Mouse (Mus musculus) hindbrain, embryonic 15.5 days (tissue): ENCODE data around the gene Inpp5k. TPM values are rescaled to one million over a fixed set of nuclear protein-coding genes. Genes with fewer than 3 reads are reported as not detected.
"Not testable (repeated sequence)": the region's sequence is repeated elsewhere in the genome, so short reads cannot be mapped to it uniquely, and the experiment has no call there.

Experiments used
- ATAC-seq: fragments of 200-750 bp; cut with Nextera tagmentation; 2 replicates; pipeline ENCODE4 v1.8.0; 2017; ENCODE audit warnings: low read depth, moderate number of reproducible peaks, moderate TSS enrichment; ENCODE audit not compliant: low FRiP score
- H3K27ac ChIP-seq: fragments of 300-500 bp; sonication (generic); replicated peaks from 2 replicates; pipeline ENCODE4 v1.5.1; 2015; ENCODE audit warnings: mild to moderate bottlenecking, inconsistent platforms
- H3K27me3 ChIP-seq: fragments of 300-500 bp; sonication (generic); 2 replicates; pipeline ENCODE4 v1.6.1; 2015; ENCODE audit warnings: control low read depth, inconsistent platforms
- H3K36me3 ChIP-seq: fragments of 300-500 bp; sonication (generic); 2 replicates; pipeline ENCODE4 v1.6.1; 2015; ENCODE audit warnings: control low read depth, inconsistent platforms
- H3K4me1 ChIP-seq: fragments of 300-500 bp; sonication (generic); replicated peaks from 2 replicates; pipeline ENCODE4 v1.6.1; 2015; ENCODE audit warnings: control low read depth, inconsistent platforms
- H3K4me2 ChIP-seq: fragments of 300-500 bp; sonication (generic); 2 replicates; pipeline ENCODE4 v1.6.1; 2015; ENCODE audit warnings: moderate library complexity, mild to moderate bottlenecking, inconsistent platforms
- H3K4me3 ChIP-seq: fragments of 300-500 bp; sonication (generic); 2 replicates; pipeline ENCODE4 v1.5.1; 2015; ENCODE audit warnings: mild to moderate bottlenecking, inconsistent platforms
- H3K9ac ChIP-seq: fragments of 300-500 bp; sonication (generic); 2 replicates; pipeline ENCODE4 v1.6.1; 2015; ENCODE audit warnings: inconsistent platforms
- H3K9me3 ChIP-seq: fragments of 300-500 bp; sonication (generic); 2 replicates; pipeline ENCODE4 v1.6.1; 2016; ENCODE audit warnings: control low read depth, inconsistent platforms
- WGBS: fragments of 180-500 bp; shearing (Covaris S2); methylation state at CpG from one replicate; pipeline ENCODE4 v1.1.7; 2015; 5-methylcytosine and 5-hydroxymethylcytosine counted together
- polyA plus RNA-seq: library from polyadenylated mRNA; unstranded; fragments of >200 nt; fragmentation: Nextera tagmentation; extraction: Ambion mirVana; gene quantifications from 2 replicates; pipeline ENCODE4 v1.2.1, GENCODE M21; 2015

Inpp5k gene
- polyA plus RNA-seq, 1 experiment from 2014 or later: 38.8 TPM

DNA sequence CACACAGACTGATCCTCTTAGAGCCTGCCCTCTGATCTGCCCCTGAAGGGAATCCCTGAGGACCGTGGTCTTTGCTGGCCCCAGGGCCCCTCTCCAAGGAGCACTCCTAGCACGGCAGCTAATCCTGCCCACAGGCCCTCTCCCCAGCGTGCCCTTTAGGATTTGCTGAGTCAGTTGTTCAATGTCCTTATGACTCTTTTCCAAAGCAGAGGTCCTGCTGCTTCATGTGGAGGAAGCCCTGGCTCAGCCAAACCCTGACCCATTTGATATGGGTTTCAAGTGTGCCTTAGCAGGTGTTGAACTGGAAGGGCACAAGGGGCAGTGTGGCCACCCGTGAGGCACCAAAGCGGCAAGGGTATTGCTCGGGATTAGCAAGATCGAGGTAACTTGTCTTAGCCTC is 35.0 kb upstream of the Inpp5k start:
- no peak for ATAC-seq
- Histone ChIP-seq H3K27ac (no peak overlapping the region), H3K27me3 (no peaks in the 10 kb centered on the region), H3K4me3 (no peak overlapping the region), H3K9me3 (no peaks in the 10 kb centered on the region), H3K4me2 (no peak overlapping the region), H3K4me1 (peaks cover 6% of the 10 kb centered on the region; the same call in 1 of the 2 replicates), H3K9ac (no peak overlapping the region), H3K36me3 (peaks cover 43% of the 10 kb centered on the region)
- 83% methylated on average over 7 of the region's 7 CpGs for WGBS

DNA sequence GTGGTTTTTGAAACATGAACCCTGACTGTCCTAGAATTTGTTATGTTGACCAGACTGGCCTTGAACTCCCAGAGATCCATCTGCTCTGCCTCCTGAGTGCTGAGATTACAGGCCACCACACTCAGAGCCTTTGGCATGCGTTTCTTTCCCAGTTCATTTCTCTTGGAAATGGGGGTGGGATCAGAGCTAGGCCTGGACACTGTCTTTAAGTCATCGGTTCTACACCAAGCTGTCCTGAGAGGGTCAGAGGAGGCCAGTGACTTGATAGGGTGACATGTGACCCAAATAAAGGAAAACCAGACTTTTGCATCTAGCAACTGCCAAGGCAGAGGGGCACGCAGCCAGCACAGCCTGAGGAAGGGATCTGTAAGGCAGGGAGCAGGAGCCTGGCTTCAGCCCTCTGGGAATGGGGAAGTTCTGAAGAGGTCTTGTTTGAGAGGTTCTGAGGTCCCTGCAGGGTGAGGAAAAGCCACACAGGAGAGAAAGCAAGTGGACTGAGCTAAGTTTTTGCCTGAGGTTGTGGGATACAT is 34.0 kb upstream of the Inpp5k start:
- no peak overlapping the region for H3K27ac ChIP-seq
- ATAC-seq: no peak
- peaks cover 53% of the 10 kb centered on the region for H3K36me3 ChIP-seq

GRCm38 (mm10) chr11:75598004-75598403 is 32.8 kb upstream of the Inpp5k start:
- Histone ChIP-seq H3K9me3 (no peaks in the 10 kb centered on the region), H3K27me3 (no peaks in the 10 kb centered on the region), H3K36me3 (peaks cover 60% of the 10 kb centered on the region), H3K4me1 (no peaks in the 10 kb centered on the region), H3K4me2 (no peak overlapping the region), H3K4me3 (no peak overlapping the region), H3K9ac (no peak overlapping the region), H3K27ac (no peak overlapping the region)
- no peak for ATAC-seq
- 93% methylated on average over 6 of the region's 6 CpGs for WGBS

More for the DNA sequence above, 34.0 kb upstream of the Inpp5k start:
- WGBS: 87% methylated on average over 3 of the region's 3 CpGs
- no peak overlapping the region for H3K9ac ChIP-seq
- no peak overlapping the region for H3K4me2 ChIP-seq
- H3K27me3 ChIP-seq: no peaks in the 10 kb centered on the region
- no peaks in the 10 kb centered on the region for H3K9me3 ChIP-seq
- no peak overlapping the region for H3K4me3 ChIP-seq
- H3K4me1 ChIP-seq: no peaks in the 10 kb centered on the region

GRCm38 (mm10) chr11:75599802-75600201 is 31.0 kb upstream of the Inpp5k start:
- H3K36me3 ChIP-seq: peaks cover 61% of the 10 kb centered on the region
- ATAC-seq, H3K9me3 ChIP-seq, H3K4me3 ChIP-seq, H3K4me1 ChIP-seq, H3K4me2 ChIP-seq, H3K9ac ChIP-seq, H3K27ac ChIP-seq, H3K27me3 ChIP-seq: not testable (repeated sequence)
- 97% methylated on average over 17 of the region's 17 CpGs for WGBS

- Histone ChIP-seq H3K9me3 (no peaks in the 10 kb centered on the region), H3K27ac (no peak overlapping the region), H3K27me3 (no peaks in the 10 kb centered on the region), H3K36me3 (peaks cover 67% of the 10 kb centered on the region), H3K9ac (no peak overlapping the region), H3K4me2 (no peak overlapping the region), H3K4me1 (no peaks in the 10 kb centered on the region), H3K4me3 (no peak overlapping the region)
- no peak for ATAC-seq
- WGBS: 86% methylated on average over 5 of the region's 5 CpGs
Observed at GRCm38 (mm10) chr11:75604826-75605225, 26.0 kb upstream of the Inpp5k start.

DNA sequence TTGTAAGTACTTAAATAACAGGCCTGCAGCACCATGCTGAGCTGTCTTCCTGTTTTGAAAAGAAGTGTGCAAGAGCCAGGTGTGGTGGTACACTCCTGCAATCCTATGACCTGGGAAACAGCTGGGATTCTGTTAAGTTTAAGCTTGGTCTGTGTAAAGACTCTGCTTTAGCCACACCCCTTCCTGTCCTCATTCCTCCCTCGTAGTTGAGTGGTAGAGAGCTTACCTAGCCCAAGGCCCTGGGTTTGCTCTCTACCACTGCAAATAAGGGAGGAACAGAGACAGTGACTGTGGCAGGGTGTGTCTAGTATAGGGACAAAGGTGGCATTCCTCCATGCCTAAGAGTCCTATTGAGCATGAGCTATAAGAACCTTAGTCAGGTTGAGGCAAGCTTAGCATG is 25.5 kb upstream of the Inpp5k start:
- Histone ChIP-seq H3K36me3 (peaks cover 68% of the 10 kb centered on the region), H3K4me2 (no peak overlapping the region), H3K4me3 (no peak overlapping the region), H3K27me3 (no peaks in the 10 kb centered on the region), H3K27ac (no peak overlapping the region), H3K4me1 (no peaks in the 10 kb centered on the region), H3K9me3 (no peaks in the 10 kb centered on the region), H3K9ac (no peak overlapping the region)
- WGBS: 83% methylated on average over 1 of the region's 1 CpGs
- no peak for ATAC-seq

DNA sequence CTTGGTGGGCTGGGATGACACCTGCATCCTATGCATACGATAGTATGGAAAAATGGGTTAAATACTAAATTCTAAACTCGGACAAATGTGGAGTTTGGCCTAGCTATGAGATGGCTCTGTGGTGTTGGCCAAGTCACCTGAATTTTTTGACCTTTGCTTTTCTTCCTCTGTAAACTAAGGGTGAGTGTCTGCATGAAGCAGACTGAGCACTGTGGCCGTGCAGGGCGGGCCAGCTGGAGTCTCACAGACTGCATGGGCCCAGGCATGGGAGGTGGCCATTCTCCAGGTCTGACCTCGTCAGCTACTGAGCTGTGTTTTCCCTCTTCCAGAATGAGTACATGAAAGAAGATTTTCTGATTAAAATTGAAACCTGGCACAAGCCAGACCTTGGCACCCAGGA is 22.0 kb upstream of the Inpp5k start:
- no peaks in the 10 kb centered on the region for H3K27me3 ChIP-seq
- 91% methylated on average over 5 of the region's 5 CpGs for WGBS
- no peak for ATAC-seq

GRCm38 (mm10) chr11:75610021-75610420 is 20.8 kb upstream of the Inpp5k start:
- Histone ChIP-seq H3K9me3 (no peaks in the 10 kb centered on the region), H3K27ac (no peak overlapping the region), H3K4me3 (no peak overlapping the region), H3K27me3 (no peaks in the 10 kb centered on the region), H3K4me2 (no peak overlapping the region), H3K36me3 (peaks cover 66% of the 10 kb centered on the region), H3K9ac (no peak overlapping the region), H3K4me1 (no peaks in the 10 kb centered on the region)
- ATAC-seq: no peak
- 88% methylated on average over 2 of the region's 2 CpGs for WGBS

More for the DNA sequence above, 22.0 kb upstream of the Inpp5k start:
- H3K4me1 ChIP-seq: no peaks in the 10 kb centered on the region
- H3K27ac ChIP-seq: no peak overlapping the region
- H3K9ac ChIP-seq: no peak overlapping the region
- peaks cover 69% of the 10 kb centered on the region for H3K36me3 ChIP-seq
- H3K4me3 ChIP-seq: no peak overlapping the region
- H3K9me3 ChIP-seq: no peaks in the 10 kb centered on the region
- H3K4me2 ChIP-seq: no peak overlapping the region

- Histone ChIP-seq H3K27ac (no peak overlapping the region), H3K27me3 (no peaks in the 10 kb centered on the region), H3K4me3 (no peak overlapping the region), H3K4me1 (no peaks in the 10 kb centered on the region), H3K4me2 (no peak overlapping the region), H3K9me3 (no peaks in the 10 kb centered on the region), H3K9ac (no peak overlapping the region), H3K36me3 (peaks cover 74% of the 10 kb centered on the region)
- WGBS: 97% methylated on average over 1 of the region's 1 CpGs
- no peak for ATAC-seq
Observed at GRCm38 (mm10) chr11:75614769-75615168, 16.0 kb upstream of the Inpp5k start.

DNA sequence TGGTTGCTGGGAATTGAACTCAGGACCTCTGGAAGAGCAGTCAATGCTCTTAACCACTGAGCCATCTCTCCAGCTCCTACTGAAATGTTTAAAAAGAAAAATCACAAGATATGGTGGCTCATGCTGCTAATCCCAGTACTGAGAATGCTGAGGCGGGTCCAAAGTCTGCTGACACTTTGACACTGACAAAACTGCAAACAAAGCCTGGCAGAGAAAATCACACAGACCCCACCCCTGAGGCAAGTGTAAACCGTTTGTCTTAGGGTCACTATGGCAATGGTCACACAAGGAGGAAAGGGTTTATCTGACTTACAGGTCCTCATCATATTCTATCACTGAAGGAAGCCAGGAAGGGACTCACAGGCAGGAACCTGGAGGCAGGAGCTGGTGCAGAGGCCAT is 15.2 kb upstream of the Inpp5k start:
- Histone ChIP-seq H3K4me2 (no peak overlapping the region), H3K27ac (no peak overlapping the region), H3K4me1 (no peaks in the 10 kb centered on the region), H3K9me3 (no peaks in the 10 kb centered on the region), H3K36me3 (peaks cover 73% of the 10 kb centered on the region), H3K27me3 (no peaks in the 10 kb centered on the region), H3K4me3 (no peak overlapping the region), H3K9ac (no peak overlapping the region)
- ATAC-seq: no peak
- WGBS: 95% methylated on average over 2 of the region's 2 CpGs

DNA sequence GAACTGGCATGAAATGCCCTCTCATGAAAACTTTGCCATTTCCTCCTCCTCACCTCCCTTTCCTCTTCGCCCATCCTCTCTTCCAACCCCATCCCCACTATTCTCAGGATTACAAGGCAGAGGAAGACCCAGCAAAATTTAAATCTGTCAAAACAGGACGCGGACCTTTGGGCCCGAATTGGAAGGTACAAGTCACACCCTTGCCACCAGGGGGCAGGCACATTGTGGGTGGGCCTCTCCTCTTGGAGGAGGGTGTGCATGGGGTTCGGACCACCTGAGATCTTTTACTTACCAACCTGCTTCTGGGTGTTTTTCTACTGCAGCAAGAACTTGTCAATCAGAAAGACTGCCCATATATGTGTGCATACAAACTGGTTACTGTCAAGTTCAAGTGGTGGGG is 11.7 kb upstream of the Inpp5k start:
- Histone ChIP-seq H3K9ac (no peak overlapping the region), H3K27ac (no peak overlapping the region), H3K4me2 (no peak overlapping the region), H3K4me1 (no peaks in the 10 kb centered on the region), H3K27me3 (no peaks in the 10 kb centered on the region), H3K36me3 (peaks cover 76% of the 10 kb centered on the region), H3K4me3 (no peak overlapping the region), H3K9me3 (no peaks in the 10 kb centered on the region)
- no peak for ATAC-seq
- 83% methylated on average over 5 of the region's 5 CpGs for WGBS

DNA sequence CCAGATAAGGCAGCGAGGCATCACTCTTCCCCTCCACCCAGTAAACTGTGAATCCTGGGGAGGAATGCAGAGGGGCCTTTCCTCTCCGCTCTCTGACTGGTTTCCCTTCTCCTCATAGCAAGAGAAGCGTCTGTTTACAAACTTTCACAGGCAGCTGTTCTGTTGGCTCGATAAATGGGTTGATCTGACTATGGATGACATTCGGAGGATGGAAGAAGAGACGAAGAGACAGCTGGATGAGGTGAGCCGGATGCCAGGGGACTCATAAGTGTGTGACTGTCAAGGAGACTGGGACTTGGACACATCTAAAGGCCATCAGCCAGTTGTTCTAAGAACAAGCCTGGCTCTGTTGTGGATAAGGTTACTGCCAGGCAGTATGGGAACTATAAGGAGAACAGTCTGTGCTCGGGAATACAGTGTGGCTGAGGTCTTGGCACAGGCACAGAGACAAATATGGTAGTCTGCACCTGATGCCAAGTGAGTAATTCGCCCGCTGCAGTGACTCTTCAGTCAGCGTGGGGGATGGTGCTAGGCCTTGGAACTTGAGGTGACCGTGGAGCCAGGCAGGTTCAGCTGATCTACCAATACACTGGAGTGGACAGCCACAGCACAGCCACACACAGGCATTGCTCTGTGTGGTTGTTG is 10.5 kb upstream of the Inpp5k start:
- no peak overlapping the region for H3K27ac ChIP-seq
- no peaks in the 10 kb centered on the region for H3K9me3 ChIP-seq
- no peak overlapping the region for H3K4me2 ChIP-seq
- H3K4me1 ChIP-seq: no peaks in the 10 kb centered on the region
- H3K36me3 ChIP-seq: peaks cover 78% of the 10 kb centered on the region
- no peaks in the 10 kb centered on the region for H3K27me3 ChIP-seq
- H3K4me3 ChIP-seq: no peak overlapping the region
- H3K9ac ChIP-seq: no peak overlapping the region
- WGBS: 93% methylated on average over 12 of the region's 12 CpGs
- no peak for ATAC-seq

DNA sequence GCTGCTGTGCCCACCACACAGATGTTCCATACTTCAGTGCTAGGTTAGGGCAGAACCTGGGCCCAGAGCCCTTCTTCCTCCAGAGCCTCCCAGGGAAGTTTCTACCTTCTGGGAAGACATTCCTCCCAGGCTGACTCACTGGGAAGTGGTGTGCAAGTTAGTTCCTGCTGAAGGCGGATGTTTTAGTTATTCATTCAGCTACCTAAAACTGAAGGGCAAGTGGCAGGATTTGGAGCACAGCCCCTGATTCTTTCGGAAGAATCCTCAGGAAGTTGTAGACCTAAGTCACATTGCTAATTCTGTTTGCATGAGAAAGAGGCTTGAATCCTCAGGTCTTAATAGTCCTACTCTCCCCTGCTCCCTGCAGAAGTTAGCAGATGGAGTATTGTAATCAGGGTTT is 9.4 kb upstream of the Inpp5k start:
- no peak for ATAC-seq
- no peak overlapping the region for H3K4me3 ChIP-seq
- no peaks in the 10 kb centered on the region for H3K4me1 ChIP-seq
- H3K27ac ChIP-seq: no peak overlapping the region
- H3K9ac ChIP-seq: no peak overlapping the region
- no peak overlapping the region for H3K4me2 ChIP-seq
- H3K27me3 ChIP-seq: no peaks in the 10 kb centered on the region
- 90% methylated on average over 2 of the region's 2 CpGs for WGBS
- H3K9me3 ChIP-seq: no peaks in the 10 kb centered on the region
- peaks cover 84% of the 10 kb centered on the region for H3K36me3 ChIP-seq
